Mouse (Mus musculus) 3T3-L1 (cell line): ENCODE results near the gene Osr1.

Source experiments
- DNase-seq: peaks from one replicate; pipeline ENCODE4 v3.0.0-alpha.2; 2015; ENCODE audit warnings: low read depth, low spot score

Gene Osr1

GRCm38 (mm10) chr12:9569971-9570370 is at the start of gene Osr1:
Gene Osr1, plus strand, starts transcription at chr12:9570116.
- DNase-seq: peak; percentile 77

DNA sequence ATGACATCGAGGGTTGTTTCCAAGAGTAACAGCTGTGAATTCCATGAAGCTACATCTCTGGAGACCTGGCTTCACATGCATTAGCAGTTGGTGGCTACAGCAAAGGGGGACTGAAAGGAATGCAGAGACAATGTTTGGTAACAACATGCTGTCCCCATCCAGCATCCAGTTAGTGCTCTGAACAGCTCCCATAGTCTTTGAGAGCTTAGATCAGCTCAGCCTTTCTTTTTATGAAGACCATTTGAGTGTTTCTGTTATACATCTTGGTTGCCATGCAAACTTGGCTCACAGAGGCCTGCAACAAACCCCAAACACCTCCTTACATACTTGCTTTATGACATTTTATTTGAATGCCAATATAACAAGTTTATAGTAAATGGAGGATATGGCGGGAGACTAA is 19.6 kb upstream of the Osr1 start:
- no peak for DNase-seq

GRCm38 (mm10) chr12:9564956-9565355 is 5.0 kb upstream of the Osr1 start:
- peak; percentile 65 for DNase-seq

DNA sequence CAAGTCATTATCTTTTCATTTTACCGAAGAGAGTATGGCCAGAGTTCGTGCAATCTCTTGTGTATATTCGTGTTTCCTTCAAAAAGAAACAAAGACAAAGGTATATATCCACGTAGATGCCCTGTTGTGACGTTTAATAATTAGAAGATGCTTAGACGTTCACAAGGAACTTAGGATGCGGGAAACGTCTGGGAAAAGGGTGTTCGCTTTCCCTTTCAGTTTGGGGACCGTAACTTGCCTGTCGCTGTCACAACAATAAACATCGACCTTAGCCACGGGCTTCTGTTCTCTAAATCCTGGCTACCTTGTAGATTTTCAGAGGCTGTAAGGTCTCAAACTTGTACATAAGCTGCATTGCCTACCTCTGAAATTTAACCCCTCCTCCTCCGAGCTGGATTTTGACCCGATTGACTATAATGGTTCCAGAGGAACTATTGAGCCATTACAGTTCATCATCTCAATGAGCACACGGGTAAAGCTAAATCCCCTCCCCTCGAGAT is 630 bp downstream of the Osr1 start:
- no peak for DNase-seq

- no peak for DNase-seq
Observed at GRCm38 (mm10) chr12:9571276-9571940, 1.5 kb downstream of the Osr1 start.

GRCm38 (mm10) chr12:9572022-9572421 is 2.1 kb downstream of the Osr1 start:
- DNase-seq: no peak

- DNase-seq: no peak
Observed at GRCm38 (mm10) chr12:9573682-9574081, 3.8 kb downstream of the Osr1 start.

GRCm38 (mm10) chr12:9574244-9574871 is 4.4 kb downstream of the Osr1 start:
- peak; percentile 79 for DNase-seq

DNA sequence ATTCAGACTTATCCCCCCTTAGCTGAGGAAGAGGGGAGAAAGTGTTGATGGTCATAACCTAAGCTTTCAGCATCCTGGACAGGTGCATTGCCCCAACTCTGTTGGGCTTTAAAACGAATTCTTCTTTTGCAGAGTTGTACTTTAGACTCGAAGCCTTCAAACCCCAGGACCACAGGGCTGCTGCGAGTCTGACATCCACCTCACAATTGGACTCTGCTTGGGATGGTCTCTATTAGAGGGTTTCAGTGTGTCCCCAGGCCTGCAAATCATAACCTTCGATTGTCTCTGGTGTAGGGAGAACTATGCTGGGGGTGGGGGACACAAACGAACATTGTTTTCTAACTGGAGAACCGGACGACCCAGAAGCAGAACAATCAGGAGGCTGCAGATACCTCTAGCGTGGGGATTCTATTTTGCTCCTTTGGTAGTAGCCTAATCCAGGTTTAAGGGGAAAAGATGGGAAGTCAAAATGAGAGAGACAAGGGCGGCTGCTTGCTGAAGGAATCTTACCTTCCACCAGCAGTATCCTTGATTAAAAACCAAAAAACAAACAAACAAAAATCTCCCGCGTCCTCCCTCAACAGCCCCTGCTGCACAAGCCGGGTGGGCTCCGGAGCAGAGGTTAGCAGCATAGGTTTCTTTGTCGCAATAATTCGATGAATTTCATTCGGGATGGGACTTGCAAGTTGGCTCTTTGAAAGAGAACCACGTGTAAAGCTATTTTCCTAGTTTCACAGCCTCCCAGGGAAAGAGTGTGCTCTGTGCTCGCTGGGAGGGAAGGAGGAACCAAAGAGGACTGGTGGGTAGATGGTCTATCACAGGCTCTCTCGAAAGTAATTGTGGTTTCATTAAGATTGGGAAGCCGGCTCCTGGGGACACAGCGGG is 5.5 kb downstream of the Osr1 start:
- peak; percentile 31 for DNase-seq

GRCm38 (mm10) chr12:9576043-9576538 is 6.2 kb downstream of the Osr1 start:
- no peak for DNase-seq

GRCm38 (mm10) chr12:9577610-9578009 is 7.7 kb downstream of the Osr1 start:
- DNase-seq: no peak

DNA sequence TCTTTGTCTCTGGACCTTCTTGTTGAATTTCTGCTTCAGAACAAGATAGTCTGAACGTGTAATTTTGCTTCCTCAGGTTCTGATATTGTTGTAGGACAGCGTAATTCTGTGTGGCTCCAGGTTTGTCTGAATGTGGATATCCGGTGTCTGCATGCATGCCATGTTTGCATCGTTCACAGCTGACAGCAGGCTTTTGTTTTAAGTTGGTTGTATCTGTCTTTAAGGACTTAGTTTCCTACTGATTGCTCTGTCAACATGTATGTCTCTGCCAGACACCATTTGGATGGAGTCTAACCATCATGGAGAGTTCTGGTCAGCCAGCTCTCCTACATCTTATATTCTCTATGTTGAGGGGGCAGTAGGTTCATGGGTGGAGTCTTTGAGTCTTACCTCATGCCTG is 8.7 kb downstream of the Osr1 start:
- no peak for DNase-seq

DNA sequence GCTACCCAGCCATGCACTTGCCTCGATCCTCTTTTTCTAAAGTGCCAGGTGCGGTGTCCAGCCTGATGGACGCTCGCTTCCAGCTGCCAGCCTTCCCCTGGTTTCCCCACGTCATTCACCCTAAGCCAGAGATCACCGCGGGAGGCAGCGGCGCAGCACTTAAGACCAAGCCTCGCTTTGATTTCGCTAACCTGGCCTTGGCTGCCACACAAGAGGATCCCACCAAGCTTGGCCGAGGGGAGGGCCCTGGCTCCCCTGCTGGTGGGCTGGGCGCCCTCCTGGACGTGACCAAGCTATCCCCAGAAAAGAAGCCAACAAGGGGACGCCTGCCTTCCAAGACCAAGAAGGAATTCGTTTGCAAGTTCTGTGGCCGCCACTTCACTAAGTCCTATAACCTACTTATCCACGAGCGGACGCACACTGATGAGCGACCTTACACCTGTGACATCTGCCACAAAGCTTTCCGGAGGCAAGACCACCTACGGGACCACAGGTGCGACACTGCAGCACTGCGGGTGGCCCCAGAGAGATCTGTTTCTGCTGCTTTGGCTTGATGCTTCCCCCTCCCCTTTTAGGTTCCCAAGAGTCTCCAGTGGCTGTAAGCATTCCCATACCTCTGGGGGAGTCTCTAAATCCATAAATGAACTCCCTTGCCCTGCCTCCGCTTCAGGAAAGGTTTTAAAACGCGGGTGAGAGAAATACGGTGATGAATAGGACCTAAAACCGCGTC is 9.6 kb downstream of the Osr1 start:
- no peak for DNase-seq

- DNase-seq: no peak
Observed at GRCm38 (mm10) chr12:9580041-9580905, 10.4 kb downstream of the Osr1 start.

DNA sequence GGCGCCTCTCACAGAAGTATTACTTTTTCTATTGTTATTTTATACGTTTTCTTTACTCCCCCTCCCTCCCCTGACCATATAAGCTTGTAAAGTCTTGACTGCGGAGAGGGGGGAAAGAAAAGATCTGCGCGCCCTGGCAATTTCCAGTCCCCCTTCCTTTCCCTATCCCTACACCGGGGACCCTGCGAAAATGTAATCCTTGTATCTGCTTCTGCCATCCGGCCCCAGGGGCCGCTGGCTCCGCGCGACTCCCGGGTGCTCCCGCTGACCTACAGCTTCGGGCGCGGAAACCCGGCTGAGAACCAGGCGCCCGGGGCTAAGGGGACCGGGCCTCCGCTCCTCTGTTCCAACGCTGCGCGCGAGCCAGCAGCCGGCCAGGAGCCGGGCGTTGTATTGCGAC is 11.1 kb downstream of the Osr1 start:
- no peak for DNase-seq

GRCm38 (mm10) chr12:9581506-9581905 is 11.6 kb downstream of the Osr1 start:
- DNase-seq: no peak

DNA sequence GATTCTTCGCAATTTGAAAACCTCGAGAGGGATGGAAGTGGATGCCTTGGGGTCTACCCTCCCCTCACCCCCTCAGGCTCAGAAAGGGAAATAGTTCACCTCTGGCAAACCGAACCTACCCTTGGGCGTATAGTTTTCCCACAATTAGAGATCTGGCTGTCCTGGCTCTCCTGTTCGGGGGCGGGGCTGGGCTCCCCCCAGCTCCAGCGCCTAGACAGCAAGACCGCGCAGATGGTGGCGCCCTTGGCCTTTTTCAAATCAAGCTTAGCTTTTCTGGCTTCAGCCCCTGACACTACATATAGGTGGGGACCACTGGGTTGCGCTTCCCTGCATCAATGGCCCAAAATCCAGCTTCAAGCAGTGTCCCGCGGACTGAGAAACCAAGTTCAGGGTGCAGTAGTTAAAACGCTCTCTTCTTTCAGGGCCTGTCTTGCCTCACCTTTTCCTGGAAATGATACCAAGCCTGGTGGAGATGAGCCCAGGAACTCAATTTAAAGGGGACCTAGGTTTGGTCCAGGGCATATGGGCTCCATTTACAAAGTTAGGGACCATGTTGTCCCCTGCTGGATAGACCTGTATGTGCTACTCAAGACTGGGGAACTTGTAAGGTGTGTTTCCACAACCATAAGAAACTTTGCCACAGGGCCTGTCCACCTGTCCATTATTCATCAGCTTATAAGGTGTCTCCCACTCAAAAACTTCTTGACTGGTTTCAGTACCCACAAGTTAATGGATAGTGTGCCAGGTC is 12.5 kb downstream of the Osr1 start:
- DNase-seq: peak; percentile 26

DNA sequence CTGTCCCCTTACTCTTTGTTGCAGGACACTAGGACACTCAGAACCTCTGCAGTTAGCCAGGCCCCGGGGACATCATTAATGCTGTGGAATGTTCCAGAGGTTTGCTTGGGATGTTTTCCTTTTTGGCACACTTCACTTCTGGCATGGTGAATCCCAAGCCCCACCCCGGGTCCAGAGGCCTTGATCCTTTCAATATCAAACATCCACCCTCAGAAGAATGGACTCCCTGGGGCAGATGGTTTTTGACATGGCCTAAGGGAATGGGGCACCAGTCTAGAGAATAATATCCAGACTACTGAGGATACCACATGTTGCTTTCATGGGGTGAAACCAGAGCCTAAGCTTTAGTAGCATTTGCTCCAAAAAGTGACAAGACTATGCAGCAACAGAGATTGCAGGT is 13.5 kb downstream of the Osr1 start:
- DNase-seq: peak; percentile 61

DNA sequence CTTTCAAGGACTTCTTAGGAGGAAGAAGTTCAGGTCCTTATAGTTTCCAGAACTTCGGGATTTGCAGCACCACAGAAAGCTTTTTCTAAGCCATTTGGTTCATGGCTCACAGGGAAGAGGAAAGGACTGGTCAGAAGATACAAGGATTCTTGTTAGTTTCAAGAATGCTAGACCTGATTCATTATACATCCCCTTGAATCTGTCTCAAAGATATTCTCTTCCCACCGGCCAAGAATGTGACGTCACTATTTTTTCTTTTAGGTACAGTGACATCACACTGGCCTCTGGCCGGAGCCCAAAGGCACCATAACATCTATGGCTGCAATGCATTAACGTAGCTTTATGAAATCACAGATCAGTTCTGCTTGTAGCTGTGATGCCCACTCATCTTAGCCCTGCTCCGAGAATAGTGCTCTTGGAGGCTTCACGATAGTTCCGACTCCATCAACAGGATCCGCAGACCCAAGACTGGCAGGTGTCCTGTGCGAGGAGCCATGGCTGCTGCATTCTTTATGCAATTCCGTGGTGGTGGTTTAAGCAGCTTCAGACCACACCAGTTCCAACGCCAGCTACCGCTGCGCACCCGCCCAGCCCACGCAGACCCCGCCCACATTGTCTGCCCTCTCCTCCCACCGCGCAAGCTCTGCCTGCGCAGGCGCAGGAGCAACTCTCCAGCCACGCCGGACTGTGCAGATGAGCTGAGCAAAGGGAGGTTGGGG is 14.6 kb downstream of the Osr1 start:
- no peak for DNase-seq
